Mouse (Mus musculus) right cerebral cortex, postnatal 36 days (tissue): Measurements from ENCODE around the gene Samd10.

Experiments
- DNase-seq, 2 experiments: peaks; one replicate each; pipeline ENCODE4 v3.0.0; 2022; ENCODE audit warnings: low spot score in 2 of 2, mixed read lengths in 1 of 2

The Samd10 gene

GRCm38 (mm10) chr2:181577126-181577525, 21.9 kb downstream of the Samd10 start:
- no peak for DNase-seq

- no peak for DNase-seq
Measured at GRCm38 (mm10) chr2:181576613-181577012, 22.4 kb downstream of the Samd10 start.

DNA sequence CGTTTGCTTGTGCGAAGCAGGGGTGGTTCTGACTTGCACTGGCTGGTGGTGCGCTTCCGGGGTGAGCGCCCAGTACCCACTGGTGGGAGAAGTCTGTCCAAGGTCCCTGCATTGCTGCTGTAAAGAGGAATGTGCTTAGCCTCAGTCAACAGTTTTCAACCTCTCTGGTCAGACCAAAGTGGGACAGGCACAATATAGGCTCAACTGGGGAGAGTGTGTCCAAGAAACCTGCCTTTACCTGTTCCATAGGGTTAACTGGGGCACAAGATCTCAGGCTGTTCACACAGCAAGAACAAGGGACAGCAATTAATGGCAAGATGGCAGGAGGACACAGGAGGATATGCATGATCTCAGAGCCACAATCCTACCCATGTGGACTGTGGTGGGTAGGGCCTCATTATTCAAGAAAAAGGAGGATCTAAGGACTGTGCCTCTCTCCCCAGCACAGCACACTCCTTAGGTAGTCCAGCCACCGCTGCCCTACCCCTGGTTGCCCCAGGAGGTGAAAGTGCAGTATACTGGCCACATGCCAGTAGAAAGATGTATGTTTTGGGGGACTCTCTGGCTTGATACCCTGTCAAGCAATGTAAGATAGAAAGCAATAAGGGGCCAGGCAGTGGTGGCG, 24.0 kb downstream of the Samd10 start:
- no peak for DNase-seq

GRCm38 (mm10) chr2:181573961-181574360, 25.1 kb downstream of the Samd10 start:
- DNase-seq: no peak

DNA sequence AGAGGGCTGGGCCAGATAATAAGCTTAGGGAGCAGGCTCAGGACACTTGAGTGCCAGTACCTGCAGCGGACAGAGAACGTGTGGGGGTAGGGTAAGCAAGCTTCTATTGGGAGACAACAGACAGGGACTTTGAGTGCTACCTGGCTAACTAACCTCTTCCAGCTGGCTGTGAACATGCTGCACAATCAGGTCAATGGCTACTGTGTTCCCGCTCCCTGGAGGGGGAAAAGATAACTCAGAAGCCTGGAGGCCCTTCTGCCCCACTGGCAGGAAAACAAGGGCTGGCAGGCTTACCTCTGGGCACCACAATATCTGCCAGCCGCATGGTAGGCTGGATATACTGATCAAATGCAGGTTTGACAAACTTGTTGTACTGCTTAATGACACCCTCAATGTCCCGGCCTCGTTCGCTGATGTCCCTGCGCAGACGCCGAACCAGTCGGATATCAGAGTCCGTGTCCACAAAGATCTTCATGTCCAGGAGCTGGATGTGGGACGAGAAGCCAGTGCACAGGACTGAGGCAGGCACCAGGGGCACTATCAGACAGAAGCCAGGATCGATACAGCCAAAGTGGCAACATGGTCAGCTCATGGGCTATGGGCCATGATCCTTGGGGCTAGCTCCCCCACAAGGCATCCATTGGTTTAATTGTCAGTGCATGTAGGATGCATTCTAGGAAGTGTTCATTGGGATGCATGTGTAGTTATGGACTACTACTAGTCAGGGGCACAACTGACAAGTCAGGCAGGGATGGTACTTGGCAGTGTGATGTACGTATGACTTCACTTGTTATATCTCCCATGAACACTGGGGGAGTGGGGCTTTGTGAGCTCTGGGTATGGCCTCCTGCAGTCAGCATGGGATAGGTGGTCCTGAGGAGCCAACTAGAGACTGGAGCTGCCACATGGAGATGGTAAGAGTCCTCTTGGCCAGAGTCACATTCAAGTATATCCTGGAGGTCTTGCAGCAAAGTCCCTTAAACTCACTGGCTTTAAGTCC, 25.8 kb downstream of the Samd10 start:
- DNase-seq: no peak

GRCm38 (mm10) chr2:181571941-181572670, 26.9 kb downstream of the Samd10 start:
- DNase-seq: no peak

DNA sequence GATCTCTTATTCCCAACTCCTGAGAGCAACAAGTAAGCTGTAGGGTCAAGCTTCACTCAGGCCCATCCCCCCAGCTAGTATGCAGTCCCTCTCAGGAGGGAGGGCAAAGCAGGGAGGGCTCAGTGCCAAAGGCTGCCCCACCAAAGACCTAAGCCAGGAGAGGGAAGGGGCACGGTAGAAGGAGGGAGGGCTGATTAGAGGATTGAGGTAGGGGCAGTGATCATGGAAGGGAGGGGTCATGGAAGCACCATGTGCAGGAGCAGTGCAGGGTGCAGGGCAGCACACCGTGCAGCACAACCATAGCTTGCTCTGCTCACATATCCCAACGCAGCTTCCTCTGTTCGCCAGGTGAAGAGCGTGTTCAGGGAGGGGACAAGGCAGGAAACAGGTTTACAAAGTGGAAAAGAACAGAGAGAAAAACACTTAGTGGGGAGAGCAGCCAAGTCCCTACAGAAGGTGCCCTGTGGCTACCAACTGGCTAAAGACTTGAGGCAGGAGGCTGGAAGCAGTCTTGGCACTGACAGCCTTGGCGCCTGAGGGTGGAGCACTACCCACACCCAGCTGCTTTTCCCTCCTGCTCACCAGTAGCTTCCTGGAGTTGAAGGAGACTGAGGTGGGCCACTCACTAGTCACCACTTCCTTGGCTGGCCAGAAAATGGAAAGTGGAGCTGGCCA, 28.0 kb downstream of the Samd10 start:
- no peak for DNase-seq

DNA sequence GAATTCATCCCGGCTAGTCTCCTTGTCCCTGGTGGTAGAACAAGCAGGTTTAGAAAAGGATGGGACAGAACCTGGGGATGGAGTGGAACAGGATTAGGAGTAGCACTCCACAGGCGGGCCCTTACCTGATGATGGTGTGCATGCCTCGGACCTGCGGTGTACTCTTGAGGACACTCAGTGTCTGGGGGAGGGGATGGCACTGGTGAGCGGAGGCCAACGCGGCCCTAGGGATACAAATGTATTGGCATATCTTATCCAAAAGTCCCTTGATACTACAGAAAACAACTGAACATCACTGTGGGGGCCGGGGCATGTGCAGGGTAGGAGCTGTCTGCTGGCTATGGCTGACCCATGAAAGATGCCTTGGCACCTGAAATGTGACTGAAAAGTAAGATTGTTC, 28.6 kb downstream of the Samd10 start:
- no peak for DNase-seq

GRCm38 (mm10) chr2:181569856-181570255, 29.2 kb downstream of the Samd10 start:
- DNase-seq: no peak

- DNase-seq: no peak
Measured at GRCm38 (mm10) chr2:181568272-181569008, 30.6 kb downstream of the Samd10 start.

GRCm38 (mm10) chr2:181567338-181567737, 31.7 kb downstream of the Samd10 start:
- no peak for DNase-seq

- no peak for DNase-seq
Measured at GRCm38 (mm10) chr2:181553772-181554171, 45.2 kb downstream of the Samd10 start.

DNA sequence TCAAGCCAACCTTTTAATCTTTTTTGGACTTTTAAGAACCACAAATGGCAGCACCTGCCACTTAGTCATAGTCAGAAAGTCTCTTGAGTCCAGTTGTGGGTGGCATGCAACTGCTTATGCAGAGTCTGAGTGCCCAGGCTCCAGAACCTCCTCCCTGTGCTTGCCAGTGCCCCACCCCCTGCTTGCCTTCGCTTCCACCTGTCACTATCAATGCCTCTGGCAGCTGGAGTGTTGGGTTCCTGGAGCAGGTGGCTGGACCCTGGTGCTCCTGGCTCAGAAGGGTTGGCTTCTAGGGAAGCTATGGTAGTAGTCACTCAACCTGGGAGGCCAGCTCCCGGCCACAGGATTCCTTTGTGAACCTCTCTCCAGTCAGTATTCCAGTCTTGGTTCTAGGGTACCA, 48.8 kb downstream of the Samd10 start:
- DNase-seq: no peak

- no peak for DNase-seq
Measured at GRCm38 (mm10) chr2:181548682-181549081, 50.3 kb downstream of the Samd10 start.

DNA sequence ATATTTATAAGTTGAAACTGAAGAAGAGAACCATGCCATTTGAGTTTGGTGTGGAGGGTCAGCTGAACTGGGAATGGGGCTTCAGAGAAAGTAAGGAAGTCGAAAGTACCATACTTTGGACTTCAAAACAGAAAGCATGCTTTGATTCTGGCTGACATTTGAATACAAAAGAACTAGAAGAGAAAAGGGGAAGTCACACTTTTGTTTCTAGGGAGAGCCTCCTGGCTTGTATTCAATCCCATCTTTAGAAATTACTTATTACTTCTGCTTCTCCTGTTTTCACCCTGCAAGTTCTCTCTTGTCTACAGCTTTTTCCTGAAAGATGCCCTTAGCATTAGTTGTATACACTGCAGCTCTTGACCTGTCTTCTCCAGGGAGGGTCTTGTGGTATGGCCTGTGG, 50.8 kb downstream of the Samd10 start:
- DNase-seq: no peak

GRCm38 (mm10) chr2:181546142-181546541, 52.9 kb downstream of the Samd10 start:
- no peak for DNase-seq
